Mouse (Mus musculus) liver, embryonic 14.5 days (tissue): ENCODE results near the gene 4931406P16Rik.

Experiments
- CTCF ChIP-seq: IDR thresholded peaks from 2 replicates; pipeline ENCODE4 v1.5.1; 2016; ENCODE audit warnings: antibody characterized with exemption, low read depth, control low read depth
- EP300 ChIP-seq: IDR thresholded peaks from 2 replicates; pipeline ENCODE4 v1.6.1; 2016; ENCODE audit warnings: antibody characterized with exemption, low read depth

DNA sequence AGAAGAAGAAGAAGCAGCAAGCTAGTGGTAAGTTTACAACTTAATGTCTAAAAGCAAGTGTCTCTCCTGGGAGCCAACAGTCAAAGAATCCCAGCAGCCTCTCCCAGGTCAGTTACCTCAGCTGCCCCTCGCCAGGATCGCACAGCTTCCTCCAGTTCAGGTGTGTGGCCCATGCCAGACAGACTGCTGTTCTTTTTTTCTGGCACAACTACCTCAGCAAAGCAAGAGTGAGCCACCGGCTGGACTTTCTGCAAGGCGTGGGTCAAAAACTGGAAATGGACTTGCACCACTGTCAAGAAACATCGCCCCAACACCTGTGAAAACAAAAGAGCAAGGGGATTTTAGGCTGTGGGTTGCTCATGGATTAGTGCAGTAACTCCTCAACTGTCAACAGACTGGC is 49.9 kb downstream of the 4931406P16Rik start:
- TF ChIP-seq CTCF (no peak), EP300 (no peak)
